Mouse (Mus musculus) stomach, postnatal 0 days (tissue): Measurements from ENCODE around the gene Zscan5b. TPM values are rescaled to one million over a fixed set of nuclear protein-coding genes. Genes with fewer than 3 reads are reported as not detected.

ENCODE experiments used
- ATAC-seq: fragments of 200-750 bp; cut with Nextera tagmentation; 2 replicates; pipeline ENCODE4 v1.8.0; 2017; ENCODE audit not compliant: low FRiP score, low TSS enrichment
- DNase-seq: peaks from one replicate; pipeline ENCODE4 v3.0.0-alpha.2; 2016; ENCODE audit warnings: low spot score
- H3K27ac ChIP-seq: fragments of 300-500 bp; sonication (generic); replicated peaks from 2 replicates; pipeline ENCODE4 v1.5.1; 2014; ENCODE audit warnings: mild to moderate bottlenecking, control low read depth
- H3K27me3 ChIP-seq: fragments of 300-500 bp; sonication (generic); 2 replicates; pipeline ENCODE4 v1.6.1; 2014; ENCODE audit warnings: low read length; ENCODE audit not compliant: control insufficient read depth, insufficient read depth
- H3K36me3 ChIP-seq: fragments of 300-500 bp; sonication (generic); 2 replicates; pipeline ENCODE4 v1.6.1; 2014; ENCODE audit warnings: low read length, mixed read lengths; ENCODE audit not compliant: control insufficient read depth, insufficient read depth
- H3K4me1 ChIP-seq: fragments of 300-500 bp; sonication (generic); replicated peaks from 2 replicates; pipeline ENCODE4 v1.6.1; 2014; ENCODE audit warnings: antibody characterized with exemption; ENCODE audit not compliant: control insufficient read depth, insufficient read depth
- H3K4me2 ChIP-seq: fragments of 300-500 bp; sonication (generic); replicated peaks from 2 replicates; pipeline ENCODE4 v1.6.1; 2014; ENCODE audit warnings: low read depth, mild to moderate bottlenecking, control low read depth, moderate library complexity
- H3K4me3 ChIP-seq: fragments of 300-500 bp; sonication (generic); 2 replicates; pipeline ENCODE4 v1.5.1; 2014; ENCODE audit warnings: low read depth, low read length, control low read depth
- H3K9ac ChIP-seq: fragments of 300-500 bp; sonication (generic); 2 replicates; pipeline ENCODE4 v1.6.1; 2014; ENCODE audit warnings: mild to moderate bottlenecking, low read length, control low read depth, mixed read lengths
- H3K9me3 ChIP-seq: fragments of 300-500 bp; sonication (generic); 2 replicates; pipeline ENCODE4 v1.6.1; 2016; ENCODE audit warnings: low read length; ENCODE audit not compliant: control insufficient read depth
- CTCF ChIP-seq: IDR thresholded peaks from 2 replicates; pipeline ENCODE4 v1.5.1; 2016; ENCODE audit warnings: antibody characterized with exemption, low read depth, mild to moderate bottlenecking, moderate library complexity
- EP300 ChIP-seq: optimal IDR thresholded peaks from 2 replicates; pipeline ENCODE3; 2016; ENCODE audit warnings: antibody characterized with exemption
- WGBS: fragments of 180-500 bp; shearing (Covaris S2); extraction: QIAGEN DNeasy Blood & Tissue Kit; methylation state at CpG from one replicate; pipeline ENCODE4 v1.1.7; 2014; 5-methylcytosine and 5-hydroxymethylcytosine counted together
- polyA plus RNA-seq: library from polyadenylated mRNA; unstranded; fragments of >200 nt; fragmentation: Nextera tagmentation; extraction: Ambion mirVana; gene quantifications from 2 replicates; pipeline ENCODE4 v1.2.1, GENCODE M21; 2015

Zscan5b gene
- polyA plus RNA-seq, 1 experiment from 2014 or later, result not detected

DNA sequence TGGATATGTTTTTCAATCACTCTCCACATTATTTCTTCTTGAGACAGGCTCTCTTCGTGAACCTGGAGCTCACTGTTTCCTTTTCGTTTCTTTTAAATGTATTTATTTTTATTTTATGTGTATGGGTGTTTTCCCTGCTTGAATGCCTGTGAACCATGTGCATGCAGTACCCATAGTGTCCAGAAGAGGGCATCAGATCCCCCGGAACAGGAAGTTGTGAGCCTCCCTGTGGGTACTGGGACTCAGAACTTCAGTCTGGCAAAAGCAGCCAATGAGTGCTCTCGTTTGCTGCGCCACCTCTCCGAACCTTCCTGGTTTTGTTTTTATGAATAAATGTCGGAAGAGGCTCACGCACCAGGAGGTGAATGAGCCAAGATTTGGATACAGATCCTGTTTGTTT lies 43.6 kb downstream of the Zscan5b start:
- no peaks in the 10 kb centered on the region for H3K36me3 ChIP-seq
- H3K4me3 ChIP-seq, result no peak overlapping the region
- no peak overlapping the region for H3K4me2 ChIP-seq
- H3K9ac ChIP-seq, result no peak overlapping the region
- no peak overlapping the region for H3K27ac ChIP-seq
- ATAC-seq (no peak), DNase-seq (peak; percentile 25)
- no peaks in the 10 kb centered on the region for H3K4me1 ChIP-seq
- H3K27me3 ChIP-seq, result no peaks in the 10 kb centered on the region
- WGBS, result 68% methylated on average over 8 of the region's 8 CpGs
- no peaks in the 10 kb centered on the region for H3K9me3 ChIP-seq
- TF ChIP-seq CTCF, result peak; percentile 65
- no peak for TF ChIP-seq EP300

- WGBS, result 29% methylated on average over 3 of the region's 3 CpGs
- H3K4me3 ChIP-seq, result no peak overlapping the region
- H3K4me2 ChIP-seq, result no peak overlapping the region
- no peak overlapping the region for H3K9ac ChIP-seq
- ATAC-seq, result no peak
- DNase-seq, result no peak
- no peak overlapping the region for H3K27ac ChIP-seq
- H3K4me1 ChIP-seq, result no peaks in the 10 kb centered on the region
- H3K9me3 ChIP-seq, result no peaks in the 10 kb centered on the region
- H3K27me3 ChIP-seq, result no peaks in the 10 kb centered on the region
- H3K36me3 ChIP-seq, result no peaks in the 10 kb centered on the region
- TF ChIP-seq EP300 (no peak), CTCF (no peak)
Observed at GRCm38 (mm10) chr7:6277906-6278305, 55.8 kb downstream of the Zscan5b start.

GRCm38 (mm10) chr7:6282749-6283148 lies 60.7 kb downstream of the Zscan5b start:
- Histone ChIP-seq H3K9me3 (no peaks in the 10 kb centered on the region), H3K36me3 (no peaks in the 10 kb centered on the region), H3K4me1 (peaks cover 3% of the 10 kb centered on the region; the same call in 1 of the 2 replicates), H3K27ac (peak overlapping the region; percentile 72; the same call in 1 of the 2 replicates), H3K4me3 (peak overlapping the region; percentile 52), H3K4me2 (peak overlapping the region; percentile 55), H3K9ac (no peak overlapping the region), H3K27me3 (no peaks in the 10 kb centered on the region)
- TF ChIP-seq CTCF, result peak; percentile 82
- TF ChIP-seq EP300, result peak; percentile 27
- 0% methylated on average over 1 of the region's 1 CpGs for WGBS
- ATAC-seq, result no peak
- DNase-seq, result peak; percentile 77

DNA sequence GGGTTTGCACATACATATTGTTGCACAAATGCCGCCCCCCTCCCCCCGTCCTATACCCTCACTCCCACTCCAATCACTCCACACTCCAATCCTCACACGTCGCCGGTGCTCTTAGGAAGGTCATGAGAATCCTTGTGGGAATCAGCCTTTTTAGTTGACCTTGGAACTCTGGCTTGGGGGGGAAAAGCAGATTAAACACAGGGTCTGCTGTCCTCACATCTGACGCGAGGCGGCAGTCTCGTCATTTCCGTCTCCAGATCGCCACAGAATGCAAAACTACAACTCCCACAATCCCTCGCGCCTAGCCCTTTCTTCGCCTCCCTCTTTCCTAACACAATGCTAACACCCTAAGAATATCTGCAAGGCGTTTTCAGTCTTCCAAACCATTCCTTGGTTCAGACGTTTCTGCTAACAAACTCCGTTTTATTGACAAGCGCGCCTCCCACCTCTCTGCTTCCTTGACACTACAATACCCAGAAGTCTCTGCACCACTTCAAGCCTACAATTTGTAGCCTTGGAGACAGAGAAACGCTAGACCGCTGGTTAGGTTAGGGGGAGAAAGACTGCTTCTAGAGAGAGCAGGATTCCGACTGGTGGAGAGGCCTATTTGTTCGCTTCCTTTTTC lies 61.5 kb downstream of the Zscan5b start:
- Histone ChIP-seq H3K4me1 (peaks cover 3% of the 10 kb centered on the region; the same call in 1 of the 2 replicates), H3K9me3 (no peaks in the 10 kb centered on the region), H3K9ac (peak overlapping the region; percentile 59), H3K27me3 (no peaks in the 10 kb centered on the region), H3K4me2 (peak overlapping the region; percentile 55), H3K36me3 (no peaks in the 10 kb centered on the region), H3K4me3 (peak overlapping the region; percentile 52), H3K27ac (peak overlapping the region; percentile 72)
- TF ChIP-seq EP300 (no peak), CTCF (peak; percentile 67)
- ATAC-seq (peak; percentile 74), DNase-seq (peak; percentile 85)
- under 1% methylated on average over 23 of the region's 23 CpGs for whole genome bisulfite sequencing

- no peak for TF ChIP-seq EP300
- no peak for TF ChIP-seq CTCF
- Histone ChIP-seq H3K4me2 (no peak overlapping the region), H3K27me3 (no peaks in the 10 kb centered on the region), H3K27ac (no peak overlapping the region), H3K9me3 (no peaks in the 10 kb centered on the region), H3K9ac (no peak overlapping the region), H3K4me3 (no peak overlapping the region), H3K36me3 (no peaks in the 10 kb centered on the region; the same call in 1 of the 2 replicates), H3K4me1 (peaks cover 3% of the 10 kb centered on the region; the same call in 1 of the 2 replicates)
- WGBS, result 86% methylated on average over 4 of the region's 4 CpGs
- no peak for ATAC-seq
- no peak for DNase-seq
Observed at GRCm38 (mm10) chr7:6284442-6285012, 62.4 kb downstream of the Zscan5b start.

DNA sequence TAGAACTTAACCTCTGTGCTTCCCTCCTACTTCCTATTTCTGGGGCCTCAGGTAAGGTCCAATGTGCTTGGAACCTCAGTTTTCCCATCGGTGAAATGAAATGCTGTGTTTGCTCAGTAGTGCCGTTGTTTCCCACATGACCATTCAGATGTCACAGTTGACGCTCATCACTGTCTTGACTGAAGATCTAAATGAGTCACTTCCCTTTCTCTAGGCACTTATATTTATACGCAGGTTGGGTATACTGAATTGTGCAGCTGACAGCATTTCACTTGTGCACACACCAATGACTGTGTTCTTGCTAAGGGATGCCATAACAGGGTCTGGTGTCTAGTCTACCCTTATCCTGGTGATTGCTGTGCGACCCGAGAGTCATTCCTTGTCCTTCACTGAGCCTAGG lies 63.3 kb downstream of the Zscan5b start:
- ATAC-seq (no peak), DNase-seq (no peak)
- Histone ChIP-seq H3K36me3 (no peaks in the 10 kb centered on the region; the same call in 1 of the 2 replicates), H3K4me1 (peaks cover 3% of the 10 kb centered on the region; the same call in 1 of the 2 replicates), H3K27me3 (no peaks in the 10 kb centered on the region), H3K9ac (no peak overlapping the region), H3K9me3 (no peaks in the 10 kb centered on the region), H3K4me2 (no peak overlapping the region), H3K4me3 (no peak overlapping the region), H3K27ac (no peak overlapping the region)
- WGBS, result 83% methylated on average over 6 of the region's 6 CpGs
- no peak for TF ChIP-seq CTCF
- TF ChIP-seq EP300, result no peak
